Mouse (Mus musculus) thymus, adult 2 months (tissue): Measurements from ENCODE around the gene Ripply3.

ENCODE experiments used
- CTCF ChIP-seq: fragments of 200-500 bp; IDR thresholded peaks from 2 replicates; pipeline ENCODE4 v1.5.1; 2012; ENCODE audit warnings: mild to moderate bottlenecking, control low read depth, low read length, moderate library complexity, borderline replicate concordance; ENCODE audit not compliant: control insufficient read depth, poor library complexity, insufficient read depth; ENCODE audit errors: extremely low read depth
- POLR2A ChIP-seq: fragments of 200-500 bp; IDR thresholded peaks from 2 replicates; pipeline ENCODE4 v1.6.1; 2012; ENCODE audit warnings: mild to moderate bottlenecking, low read length, control low read depth, moderate library complexity; ENCODE audit not compliant: control insufficient read depth, poor library complexity, insufficient read depth; ENCODE audit errors: extremely low read depth

DNA sequence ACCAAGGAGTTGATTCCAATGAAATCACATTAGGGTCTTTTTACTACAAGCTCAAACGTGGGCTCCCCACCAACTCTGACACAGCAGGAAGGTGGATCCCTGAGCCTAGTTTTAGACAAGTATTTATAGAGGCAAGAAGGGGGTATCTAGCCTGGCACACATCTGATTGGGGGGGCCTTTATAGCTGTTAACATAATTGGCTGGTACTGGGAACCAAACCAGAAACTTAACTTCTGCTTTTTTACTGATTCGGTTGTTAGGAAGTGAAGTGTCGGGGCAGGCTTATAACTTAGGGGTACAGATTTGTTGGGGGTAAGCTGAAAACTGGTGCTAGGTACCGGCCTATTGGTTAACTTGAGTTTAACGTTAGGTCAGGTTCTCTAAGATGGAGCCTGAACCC, 8.0 kb upstream of the Ripply3 start:
- no peak for TF ChIP-seq CTCF
- TF ChIP-seq POLR2A, result no peak
